Mouse (Mus musculus) liver, embryonic 14.5 days (tissue): Measurements from ENCODE around the gene Eef1akmt2. TPM values are rescaled to one million over a fixed set of nuclear protein-coding genes. Genes with fewer than 3 reads are reported as not detected.

Experiments
- ATAC-seq: fragments of 200-750 bp; cut with Nextera tagmentation; 2 replicates; pipeline ENCODE4 v1.8.0; 2017; ENCODE audit warnings: moderate number of reproducible peaks, mild to moderate bottlenecking, moderate library complexity; ENCODE audit not compliant: insufficient read depth
- DNase-seq, 3 experiments: peaks; one replicate each; pipeline ENCODE4 v3.0.0-alpha.2; 2012 to 2013; ENCODE audit warnings: low read depth in 3 of 3, low spot score in 3 of 3
- H3K27ac ChIP-seq: fragments of 300-500 bp; sonication (generic); 2 replicates; pipeline ENCODE4 v1.5.1; 2014; ENCODE audit warnings: moderate library complexity, mild to moderate bottlenecking, control low read depth, inconsistent platforms
- H3K27me3 ChIP-seq: fragments of 300-500 bp; sonication (generic); 2 replicates; pipeline ENCODE4 v1.6.1; 2014; ENCODE audit warnings: mild to moderate bottlenecking, low read length, moderate library complexity; ENCODE audit not compliant: control insufficient read depth, insufficient read depth
- H3K36me3 ChIP-seq: fragments of 300-500 bp; sonication (generic); replicated peaks from 2 replicates; pipeline ENCODE4 v1.6.1; 2014; ENCODE audit warnings: low read depth; ENCODE audit not compliant: control insufficient read depth, insufficient read depth
- H3K4me1 ChIP-seq, 2 experiments: fragments of 200-500 bp in 1 of 2; fragments of 300-500 bp in 1 of 2; sonication (generic) in 1 of 2; replicated peaks; 2 replicates each; pipeline ENCODE4 v1.6.1; 2012 to 2014; ENCODE audit warnings: antibody characterized with exemption in 1 of 2, inconsistent platforms in 1 of 2, low read length in 1 of 2; ENCODE audit not compliant: control insufficient read depth in 2 of 2, insufficient read depth in 2 of 2
- H3K4me2 ChIP-seq: fragments of 300-500 bp; sonication (generic); 2 replicates; pipeline ENCODE4 v1.6.1; 2014; ENCODE audit warnings: low read depth, mild to moderate bottlenecking, control low read depth, moderate library complexity
- H3K4me3 ChIP-seq, 2 experiments: fragments of 200-500 bp in 1 of 2; fragments of 300-500 bp in 1 of 2; sonication (generic) in 1 of 2; 2 replicates each; pipeline ENCODE4 v1.5.1; 2012 to 2014; ENCODE audit warnings: low read depth in 2 of 2, low read length in 2 of 2, mild to moderate bottlenecking in 2 of 2, control low read depth in 1 of 2, inconsistent platforms in 1 of 2, moderate library complexity in 1 of 2; ENCODE audit not compliant: insufficient read depth in 1 of 2
- H3K9ac ChIP-seq: fragments of 300-500 bp; sonication (generic); replicated peaks from 2 replicates; pipeline ENCODE4 v1.6.1; 2014; ENCODE audit warnings: mild to moderate bottlenecking, control low read depth, moderate library complexity
- H3K9me3 ChIP-seq: fragments of 300-500 bp; sonication (generic); 2 replicates; pipeline ENCODE4 v1.6.1; 2016; ENCODE audit warnings: low read length, mixed read lengths; ENCODE audit not compliant: control insufficient read depth
- CTCF ChIP-seq: IDR thresholded peaks from 2 replicates; pipeline ENCODE4 v1.5.1; 2016; ENCODE audit warnings: antibody characterized with exemption, low read depth, control low read depth
- EP300 ChIP-seq: IDR thresholded peaks from 2 replicates; pipeline ENCODE4 v1.6.1; 2016; ENCODE audit warnings: antibody characterized with exemption, low read depth
- WGBS: fragments of 180-500 bp; shearing (Covaris S2); extraction: QIAGEN DNeasy Blood & Tissue Kit; methylation state at CpG from one replicate; pipeline ENCODE4 v1.1.7; 2014; ENCODE audit not compliant: insufficient replicate concordance; 5-methylcytosine and 5-hydroxymethylcytosine counted together
- polyA plus RNA-seq, 2 experiments: library from polyadenylated mRNA; depleted of rRNA in 1 of 2; stranded (reverse) in 1 of 2; unstranded in 1 of 2; fragments of >200 nt; fragmentation: Nextera tagmentation in 1 of 2; extraction: Ambion mirVana in 1 of 2; gene quantifications; 2 replicates each; pipeline versions ENCODE4 v1.2.1 to v1.2.3; 2012 to 2014

The Eef1akmt2 gene
- polyA plus RNA-seq, 2 experiments, result 13.1 to 19.0 TPM

DNA sequence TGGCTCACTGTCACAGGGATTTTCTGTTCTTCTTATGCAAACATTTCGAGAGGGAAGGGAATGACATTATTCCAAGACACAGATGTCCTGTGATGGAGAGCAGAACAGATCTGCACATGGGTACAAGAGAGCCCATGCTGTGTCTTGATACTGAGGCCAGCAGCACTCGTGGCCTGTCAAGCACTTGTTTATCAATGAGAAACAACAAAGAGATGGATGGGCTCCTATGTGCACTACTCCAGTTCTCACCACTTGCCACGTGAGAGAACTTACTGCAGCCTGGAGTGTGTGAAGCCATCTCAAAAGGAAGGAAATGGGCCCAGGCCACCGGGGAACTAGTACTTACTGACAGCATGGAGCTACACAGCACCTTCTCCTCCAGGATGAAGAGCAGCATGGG is 66.0 kb downstream of the Eef1akmt2 start:
- DNase-seq (no peak), ATAC-seq (no peak)
- no peak overlapping the region for H3K4me2 ChIP-seq
- no peaks in the 10 kb centered on the region for H3K36me3 ChIP-seq
- H3K4me1 ChIP-seq, result peaks cover 3 to 23% of the 10 kb centered on the region in 2 experiments; a peak in 3 of 4 replicates
- no peaks in the 10 kb centered on the region for H3K9me3 ChIP-seq
- H3K27ac ChIP-seq, result no peak overlapping the region
- H3K27me3 ChIP-seq, result no peaks in the 10 kb centered on the region
- TF ChIP-seq CTCF, result no peak
- TF ChIP-seq EP300, result no peak
- H3K4me3 ChIP-seq, result no peak overlapping the region
- no peak overlapping the region for H3K9ac ChIP-seq
- 26% methylated on average over 4 of the region's 4 CpGs for WGBS

DNA sequence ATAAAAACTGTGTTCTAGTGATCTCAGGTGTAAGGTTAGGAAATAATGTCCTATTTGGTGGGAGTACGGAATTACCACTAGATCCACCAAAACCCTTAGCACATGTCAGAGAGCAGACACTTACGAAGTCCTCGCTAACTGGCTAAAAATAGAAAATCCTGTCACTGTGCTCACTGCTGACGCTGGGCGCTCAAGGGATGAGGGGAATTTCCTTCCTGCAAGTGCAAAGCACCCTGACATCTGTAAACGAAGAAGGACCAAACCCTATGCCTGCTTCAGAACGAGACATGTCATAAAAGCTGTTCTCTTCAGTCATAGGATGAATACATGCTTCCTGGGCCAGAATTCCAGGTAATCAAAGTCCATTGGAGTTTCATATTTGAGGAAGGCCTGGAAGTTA is 66.5 kb downstream of the Eef1akmt2 start:
- Histone ChIP-seq H3K27ac (no peak overlapping the region), H3K36me3 (no peaks in the 10 kb centered on the region), H3K4me1 (peaks cover 3 to 23% of the 10 kb centered on the region in 2 experiments; a peak in 3 of 4 replicates), H3K9me3 (no peaks in the 10 kb centered on the region), H3K4me2 (no peak overlapping the region), H3K9ac (no peak overlapping the region), H3K27me3 (no peaks in the 10 kb centered on the region), H3K4me3 (no peak overlapping the region)
- WGBS, result 60% methylated on average over 7 of the region's 7 CpGs
- no peak for TF ChIP-seq CTCF
- TF ChIP-seq EP300, result no peak
- DNase-seq, result no peak
- ATAC-seq, result no peak

DNA sequence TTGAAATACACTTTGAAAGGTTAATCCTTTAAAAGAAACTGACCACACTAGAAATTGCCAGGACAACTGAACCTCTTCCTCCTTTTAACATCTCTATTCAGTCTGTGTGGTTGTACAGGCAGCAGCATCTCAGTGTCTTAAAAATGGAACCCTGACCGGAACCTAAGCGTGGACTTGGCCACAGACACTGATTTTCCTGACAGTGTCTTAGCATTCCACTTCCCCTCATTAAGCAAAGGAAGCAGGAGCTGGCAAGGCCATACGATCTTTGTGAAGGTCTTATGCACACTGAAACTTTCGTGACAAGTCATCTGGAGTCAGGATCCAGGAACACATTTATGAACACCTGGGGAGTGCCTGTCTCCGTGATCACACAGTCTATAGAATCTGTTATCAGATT is 68.4 kb downstream of the Eef1akmt2 start:
- H3K9ac ChIP-seq, result no peak overlapping the region
- no peak overlapping the region for H3K27ac ChIP-seq
- H3K4me2 ChIP-seq, result no peak overlapping the region
- no peaks in the 10 kb centered on the region for H3K9me3 ChIP-seq
- no peak for DNase-seq
- no peaks in the 10 kb centered on the region for H3K27me3 ChIP-seq
- 71% methylated on average over 5 of the region's 5 CpGs for WGBS
- TF ChIP-seq EP300, result no peak
- no peak for TF ChIP-seq CTCF
- no peak overlapping the region for H3K4me3 ChIP-seq
- peaks cover 17 to 29% of the 10 kb centered on the region in 2 experiments for H3K4me1 ChIP-seq
- no peak for ATAC-seq
- no peaks in the 10 kb centered on the region for H3K36me3 ChIP-seq

DNA sequence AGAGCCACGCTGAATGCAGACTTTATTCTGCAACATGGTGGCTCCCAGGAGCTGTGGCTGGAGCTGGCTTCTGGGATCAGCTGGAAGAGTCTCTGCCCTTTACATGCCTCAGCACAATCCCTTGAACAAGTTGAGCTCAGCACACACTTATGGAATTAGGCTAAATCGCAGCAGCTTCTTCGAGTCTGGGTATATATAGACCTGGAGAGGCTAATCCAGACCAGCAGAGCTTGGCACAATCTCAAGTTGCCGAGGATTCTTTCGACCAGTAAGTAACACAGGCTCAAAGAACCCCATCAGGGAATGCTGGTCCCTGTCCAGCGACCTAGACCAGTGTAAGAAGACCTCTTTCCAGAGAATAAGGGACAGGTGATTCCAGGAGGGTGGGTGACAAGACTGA is 70.6 kb downstream of the Eef1akmt2 start:
- Histone ChIP-seq H3K27me3 (no peaks in the 10 kb centered on the region), H3K36me3 (no peaks in the 10 kb centered on the region), H3K4me1 (peaks cover 39 to 47% of the 10 kb centered on the region in 2 experiments), H3K4me3 (no peak overlapping the region), H3K4me2 (no peak overlapping the region), H3K9ac (no peak overlapping the region), H3K9me3 (no peaks in the 10 kb centered on the region), H3K27ac (no peak overlapping the region)
- DNase-seq, result no peak
- 74% methylated on average over 6 of the region's 6 CpGs for WGBS
- ATAC-seq, result no peak
- TF ChIP-seq CTCF (no peak), EP300 (no peak)

DNA sequence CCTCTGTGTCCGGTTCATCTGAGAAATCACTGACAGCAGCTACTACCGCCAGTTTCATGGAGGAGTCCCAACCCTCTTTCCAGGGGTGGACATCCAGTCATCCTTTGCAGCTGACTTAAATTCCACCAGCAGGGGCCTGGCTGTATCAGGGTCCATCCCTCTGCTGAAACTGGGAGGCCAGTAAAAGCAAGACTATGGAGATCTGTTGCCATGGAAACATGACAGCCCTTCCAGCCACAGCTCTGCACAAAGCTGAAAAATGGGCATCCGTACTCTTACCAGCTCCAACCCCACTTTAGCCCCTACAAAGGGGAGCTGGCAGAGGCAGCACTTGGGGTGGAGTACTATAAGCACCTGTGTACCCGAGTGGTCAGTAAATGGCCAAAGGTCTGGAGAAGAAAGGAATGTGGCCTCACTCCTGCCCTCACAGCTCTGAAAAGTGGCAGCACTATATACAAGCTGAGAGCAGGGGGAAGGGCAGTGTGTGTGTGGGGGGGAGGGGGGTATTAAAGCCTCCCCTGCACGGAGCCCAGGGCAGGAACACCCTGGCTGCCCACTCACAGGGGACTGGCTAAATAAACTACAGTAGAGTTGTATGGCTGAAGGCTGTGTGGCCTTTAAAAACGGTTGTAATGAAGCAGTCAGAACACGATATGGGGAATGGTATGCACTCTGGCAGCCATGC is 71.2 kb downstream of the Eef1akmt2 start:
- Histone ChIP-seq H3K27me3 (no peaks in the 10 kb centered on the region), H3K36me3 (no peaks in the 10 kb centered on the region), H3K4me3 (no peak overlapping the region), H3K4me1 (peaks cover 42 to 47% of the 10 kb centered on the region in 2 experiments), H3K9me3 (no peaks in the 10 kb centered on the region), H3K9ac (no peak overlapping the region), H3K27ac (no peak overlapping the region), H3K4me2 (no peak overlapping the region)
- WGBS, result 71% methylated on average over 7 of the region's 7 CpGs
- ATAC-seq (no peak), DNase-seq (no peak)
- TF ChIP-seq EP300, result no peak
- TF ChIP-seq CTCF, result no peak
